1 mouse cellular context compared by ENCODE assay signal in the genomic region with DNA sequence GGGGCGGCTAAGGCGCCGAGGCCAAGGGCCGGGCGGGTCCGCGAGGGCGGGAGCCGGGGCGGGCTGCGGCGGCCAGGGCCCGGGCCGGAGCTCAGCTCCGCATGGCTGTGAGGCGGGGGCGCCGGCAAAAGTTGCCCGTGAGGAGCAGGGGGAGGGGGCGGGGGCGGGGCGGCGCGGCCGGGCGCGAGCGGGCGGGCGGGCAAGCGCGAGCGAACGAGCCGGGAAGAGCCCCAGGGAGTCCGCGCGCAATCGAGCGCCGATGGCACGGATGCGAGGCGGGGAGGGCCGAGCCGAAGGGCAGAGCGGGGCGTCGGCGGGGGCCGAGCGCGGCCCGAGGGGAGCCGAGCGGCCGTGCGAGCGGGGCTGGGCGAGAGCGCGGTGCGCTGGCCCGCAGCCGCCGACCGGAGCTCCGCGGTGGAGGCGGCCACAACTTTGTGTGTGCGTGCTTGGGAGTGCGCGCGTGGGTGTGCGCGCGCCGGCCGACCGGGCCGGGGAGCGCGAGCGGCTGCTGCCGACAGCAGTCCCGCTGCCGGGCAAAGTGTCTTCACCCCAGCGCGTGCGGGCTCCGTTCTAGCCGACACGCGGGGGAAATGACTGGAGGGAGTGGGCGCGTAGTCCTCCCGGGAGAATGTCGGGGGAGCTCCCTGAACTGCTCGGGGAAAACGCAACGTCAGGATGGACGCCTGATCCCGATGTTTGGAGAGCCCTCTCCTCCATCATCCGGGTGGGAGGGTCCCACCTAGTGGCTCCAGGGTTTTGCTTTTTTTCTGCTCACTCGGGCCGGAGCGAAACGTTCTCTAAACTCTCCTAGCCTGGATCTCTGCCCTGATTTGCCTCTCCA.
A peak's percentile ranks its signal among the peaks of the same experiment; 100 is the strongest.
TF ChIP-seq lines count a peak whose summit lies in the region.

TSS of gene Hipk2 (minus strand) at position 95 of the 841 bp plus-strand sequence.

TF ChIP-seq in CH12.LX, 34 proteins besides CTCF, POLR2A, EP300 and RAD21:
- TF ChIP-seq KAT2A (IDR thresholded peaks at IDR 0.05; ENCODE audit: insufficient replicate concordance, low read length) (no peak), ETS1 (conservative IDR thresholded peaks at IDR 0.05; ENCODE audit: low read depth, low read length) (no peak), ZMIZ1 (IDR thresholded peaks at IDR 0.05; ENCODE audit: low read depth, low read length) (no peak), MAZ (IDR thresholded peaks at IDR 0.05; ENCODE audit: low read depth, low read length) (peak; percentile 67), CHD2 (IDR thresholded peaks at IDR 0.05; ENCODE audit: low read length) (no peak), ZKSCAN1 (IDR thresholded peaks at IDR 0.05; ENCODE audit: borderline replicate concordance, low read depth, low read length) (no peak), PAX5 (IDR thresholded peaks at IDR 0.05; ENCODE audit: low read length) (no peak), MXI1 (IDR thresholded peaks at IDR 0.05; ENCODE audit: low read depth, low read length) (no peak), NELFE (IDR thresholded peaks at IDR 0.05; ENCODE audit: low read depth, low read length) (no peak), TBP (conservative IDR thresholded peaks at IDR 0.05; ENCODE audit: low read depth, low read length) (no peak), E2F4 (IDR thresholded peaks at IDR 0.05; ENCODE audit: insufficient replicate concordance, low read depth, low read length) (no peak), SMC3 (IDR thresholded peaks at IDR 0.05; ENCODE audit: low read depth, low read length) (no peak), TCF12 (IDR thresholded peaks at IDR 0.05; ENCODE audit: low read depth, low read length) (no peak), ZNF384 (IDR thresholded peaks at IDR 0.05; ENCODE audit: low read depth, low read length) (no peak), CHD1 (IDR thresholded peaks at IDR 0.05; ENCODE audit: low read depth, low read length) (no peak), RCOR1 (conservative IDR thresholded peaks at IDR 0.05; ENCODE audit: low read depth, low read length) (no peak), MEF2A (IDR thresholded peaks at IDR 0.05; ENCODE audit: borderline replicate concordance, low read depth, low read length) (no peak; the same call in 1 of the 2 replicates), JUND (conservative IDR thresholded peaks at IDR 0.05; ENCODE audit: low read depth, low read length) (no peak), MAFK (IDR thresholded peaks at IDR 0.05; ENCODE audit: insufficient replicate concordance, low read length) (no peak), ELF1 (IDR thresholded peaks at IDR 0.05; ENCODE audit: low read depth, low read length) (peak; percentile 42; the same call in 1 of the 2 replicates), HCFC1 (IDR thresholded peaks at IDR 0.05; ENCODE audit: low read depth, low read length) (peak; percentile 56; the same call in 1 of the 2 replicates), IRF4 (IDR thresholded peaks at IDR 0.05; ENCODE audit: low read depth, low read length) (peak; percentile 34; the same call in 1 of the 2 replicates), NRF1 (IDR thresholded peaks at IDR 0.05; ENCODE audit: low read depth, low read length) (peak; percentile 51), GABPA (IDR thresholded peaks at IDR 0.05; ENCODE audit: insufficient replicate concordance, low read depth, low read length) (no peak), POLR2AphosphoS2 (IDR thresholded peaks at IDR 0.05; ENCODE audit: low read depth, low read length) (no peak), MAX (IDR thresholded peaks at IDR 0.05; ENCODE audit: low read length) (no peak), JUN (IDR thresholded peaks at IDR 0.05; ENCODE audit: insufficient read depth, low read depth, low read length) (no peak), USF2 (conservative IDR thresholded peaks at IDR 0.05; ENCODE audit: low read depth, low read length) (no peak), UBTF (IDR thresholded peaks at IDR 0.05; ENCODE audit: low read depth, low read length) (peak; percentile 70; the same call in 1 of the 2 replicates), SIN3A (IDR thresholded peaks at IDR 0.05; ENCODE audit: low read length) (peak; percentile 32; the same call in 1 of the 2 replicates), BHLHE40 (IDR thresholded peaks at IDR 0.05; ENCODE audit: low read depth, low read length) (no peak; the same call in none of the 2 replicates), USF1 (IDR thresholded peaks at IDR 0.05; ENCODE audit: low read depth, low read length) (no peak), MYC (IDR thresholded peaks at IDR 0.05; ENCODE audit: low read depth, low read length) (no peak), ZC3H11A (IDR thresholded peaks at IDR 0.05; ENCODE audit: low read depth, low read length) (no peak)
